Mouse (Mus musculus) heart, embryonic 13.5 days (tissue): Measurements from ENCODE around the gene Ptprm. TPM values are rescaled to one million over a fixed set of nuclear protein-coding genes. Genes with fewer than 3 reads are reported as not detected.

ENCODE experiments used
- ATAC-seq: fragments of 200-750 bp; cut with Nextera tagmentation; 2 replicates; pipeline ENCODE4 v1.8.0; 2017; ENCODE audit warnings: moderate TSS enrichment; ENCODE audit not compliant: insufficient number of reproducible peaks, low FRiP score, low TSS enrichment; ENCODE audit errors: extremely low read depth
- H3K27ac ChIP-seq: fragments of 300-500 bp; sonication (generic); replicated peaks from 2 replicates; pipeline ENCODE4 v1.5.1; 2015; ENCODE audit warnings: moderate library complexity, mild to moderate bottlenecking, inconsistent platforms
- H3K27me3 ChIP-seq: fragments of 300-500 bp; sonication (generic); replicated peaks from 2 replicates; pipeline ENCODE4 v1.6.1; 2015; ENCODE audit warnings: mild to moderate bottlenecking, inconsistent platforms
- H3K36me3 ChIP-seq: fragments of 300-500 bp; sonication (generic); 2 replicates; pipeline ENCODE4 v1.6.1; 2015; ENCODE audit warnings: mild to moderate bottlenecking, inconsistent platforms
- H3K4me1 ChIP-seq: fragments of 300-500 bp; sonication (generic); 2 replicates; pipeline ENCODE4 v1.6.1; 2015; ENCODE audit warnings: inconsistent platforms
- H3K4me2 ChIP-seq: fragments of 300-500 bp; sonication (generic); 2 replicates; pipeline ENCODE4 v1.6.1; 2015; ENCODE audit warnings: inconsistent platforms, mild to moderate bottlenecking, moderate library complexity
- H3K4me3 ChIP-seq: fragments of 300-500 bp; sonication (generic); 2 replicates; pipeline ENCODE4 v1.5.1; 2015; ENCODE audit warnings: moderate library complexity, mild to moderate bottlenecking, inconsistent platforms
- H3K9ac ChIP-seq: fragments of 300-500 bp; sonication (generic); 2 replicates; pipeline ENCODE4 v1.6.1; 2015; ENCODE audit warnings: inconsistent platforms, mild to moderate bottlenecking, moderate library complexity
- H3K9me3 ChIP-seq: fragments of 300-500 bp; sonication (generic); 2 replicates; pipeline ENCODE4 v1.6.1; 2016; ENCODE audit warnings: inconsistent platforms
- WGBS: fragments of 180-500 bp; shearing (Covaris S2); methylation state at CpG from one replicate; pipeline ENCODE4 v1.1.7; 2015; ENCODE audit warnings: mixed read lengths; 5-methylcytosine and 5-hydroxymethylcytosine counted together
- polyA plus RNA-seq: library from polyadenylated mRNA; unstranded; fragments of >200 nt; fragmentation: Nextera tagmentation; extraction: Ambion mirVana; gene quantifications from 2 replicates; pipeline ENCODE4 v1.2.1, GENCODE M21; 2015

Ptprm gene
- polyA plus RNA-seq, 1 experiment from 2014 or later: 12.7 TPM

DNA sequence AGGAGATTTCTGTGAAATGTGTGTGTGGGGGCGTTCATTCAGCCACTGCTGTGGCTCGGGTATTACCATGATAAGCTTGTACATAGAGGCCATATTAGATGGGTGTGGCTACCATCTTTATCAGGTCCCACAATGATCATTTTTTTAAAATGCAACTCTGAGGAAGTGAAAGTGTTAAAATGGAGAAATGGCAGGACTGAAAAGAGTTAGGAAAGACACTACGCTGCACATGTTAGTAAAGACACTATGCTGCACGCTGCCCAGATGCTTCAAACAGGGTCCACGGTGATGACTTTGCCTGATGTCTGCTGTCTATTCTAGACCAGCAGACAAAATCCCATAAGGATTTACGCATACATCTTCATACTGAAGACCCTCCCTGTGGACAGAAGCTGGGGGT is 298.6 kb downstream of the Ptprm start:
- ATAC-seq: no peak
- H3K4me1 ChIP-seq: no peaks in the 10 kb centered on the region

GRCm38 (mm10) chr17:67054202-67054601 is 300.1 kb downstream of the Ptprm start:
- ATAC-seq: no peak
- no peak overlapping the region for H3K4me2 ChIP-seq
- 85% methylated on average over 10 of the region's 10 CpGs for WGBS
- H3K36me3 ChIP-seq: no peaks in the 10 kb centered on the region
- no peaks in the 10 kb centered on the region for H3K4me1 ChIP-seq
- no peaks in the 10 kb centered on the region for H3K9me3 ChIP-seq
- H3K9ac ChIP-seq: no peak overlapping the region
- no peak overlapping the region for H3K4me3 ChIP-seq
- no peaks in the 10 kb centered on the region for H3K27me3 ChIP-seq
- no peak overlapping the region for H3K27ac ChIP-seq

More for the DNA sequence above, 298.6 kb downstream of the Ptprm start:
- no peak overlapping the region for H3K4me2 ChIP-seq
- H3K9ac ChIP-seq: no peak overlapping the region
- H3K9me3 ChIP-seq: no peaks in the 10 kb centered on the region
- H3K4me3 ChIP-seq: no peak overlapping the region
- H3K36me3 ChIP-seq: no peaks in the 10 kb centered on the region
- no peak overlapping the region for H3K27ac ChIP-seq
- WGBS: 81% methylated on average over 6 of the region's 6 CpGs
- no peaks in the 10 kb centered on the region for H3K27me3 ChIP-seq

- 66% methylated on average over 11 of the region's 11 CpGs for WGBS
- no peak overlapping the region for H3K4me2 ChIP-seq
- no peak overlapping the region for H3K9ac ChIP-seq
- no peak overlapping the region for H3K4me3 ChIP-seq
- no peaks in the 10 kb centered on the region for H3K9me3 ChIP-seq
- H3K4me1 ChIP-seq: no peaks in the 10 kb centered on the region
- H3K27me3 ChIP-seq: no peaks in the 10 kb centered on the region
- ATAC-seq: no peak
- H3K36me3 ChIP-seq: no peaks in the 10 kb centered on the region
- H3K27ac ChIP-seq: no peak overlapping the region
These were observed 301.5 kb downstream of the Ptprm start for GRCm38 (mm10) chr17:67052624-67053314.

DNA sequence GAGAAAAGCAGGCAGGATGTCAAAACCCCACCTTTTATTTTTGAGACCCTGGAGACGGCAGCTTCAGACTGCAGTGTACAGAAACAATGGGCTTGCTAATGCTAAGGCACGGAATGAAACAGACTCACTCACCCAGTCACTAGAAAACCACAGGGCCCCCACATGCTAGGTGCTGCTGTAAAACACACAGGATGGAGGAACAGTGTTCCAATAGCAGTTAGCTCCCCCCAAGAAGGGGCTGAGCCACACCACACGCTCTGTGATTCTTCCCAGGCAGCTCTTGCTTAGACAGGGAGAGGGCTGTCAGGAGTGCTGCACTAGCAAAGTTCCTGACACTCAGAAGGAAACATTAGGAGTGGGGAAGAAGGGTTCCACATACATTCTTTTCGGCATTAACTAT is 306.6 kb downstream of the Ptprm start:
- H3K9me3 ChIP-seq: no peaks in the 10 kb centered on the region
- no peaks in the 10 kb centered on the region for H3K27me3 ChIP-seq
- H3K27ac ChIP-seq: no peak overlapping the region
- no peak for ATAC-seq
- H3K36me3 ChIP-seq: no peaks in the 10 kb centered on the region
- 66% methylated on average over 4 of the region's 4 CpGs for WGBS
- no peak overlapping the region for H3K9ac ChIP-seq
- H3K4me1 ChIP-seq: no peaks in the 10 kb centered on the region
- H3K4me2 ChIP-seq: no peak overlapping the region
- no peak overlapping the region for H3K4me3 ChIP-seq

DNA sequence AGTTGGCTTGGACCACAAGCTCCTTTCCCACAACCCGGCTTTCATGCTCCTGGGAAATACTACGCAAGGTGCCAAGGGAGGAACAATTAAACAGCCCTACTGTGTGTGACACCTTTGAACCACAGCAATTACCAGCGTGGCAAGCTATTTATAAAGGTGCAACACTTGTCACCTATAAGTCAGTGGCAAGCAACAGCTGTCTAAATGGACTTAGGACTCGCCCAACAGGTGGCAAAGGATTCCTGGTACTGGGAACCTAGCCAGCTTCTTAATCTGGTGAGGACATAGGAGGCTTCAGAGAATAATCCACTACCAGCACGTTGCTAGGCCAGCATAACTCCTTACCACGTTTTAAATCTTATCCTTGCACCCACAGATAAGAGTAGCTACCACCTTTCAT is 315.7 kb downstream of the Ptprm start:
- ATAC-seq: no peak
- H3K27ac ChIP-seq: no peak overlapping the region
- no peaks in the 10 kb centered on the region for H3K4me1 ChIP-seq
- WGBS: 64% methylated on average over 6 of the region's 6 CpGs
- H3K9me3 ChIP-seq: no peaks in the 10 kb centered on the region
- H3K9ac ChIP-seq: no peak overlapping the region
- H3K27me3 ChIP-seq: no peaks in the 10 kb centered on the region
- H3K4me3 ChIP-seq: no peak overlapping the region
- peaks cover 15% of the 10 kb centered on the region; the same call in 1 of the 2 replicates for H3K36me3 ChIP-seq
- no peak overlapping the region for H3K4me2 ChIP-seq

DNA sequence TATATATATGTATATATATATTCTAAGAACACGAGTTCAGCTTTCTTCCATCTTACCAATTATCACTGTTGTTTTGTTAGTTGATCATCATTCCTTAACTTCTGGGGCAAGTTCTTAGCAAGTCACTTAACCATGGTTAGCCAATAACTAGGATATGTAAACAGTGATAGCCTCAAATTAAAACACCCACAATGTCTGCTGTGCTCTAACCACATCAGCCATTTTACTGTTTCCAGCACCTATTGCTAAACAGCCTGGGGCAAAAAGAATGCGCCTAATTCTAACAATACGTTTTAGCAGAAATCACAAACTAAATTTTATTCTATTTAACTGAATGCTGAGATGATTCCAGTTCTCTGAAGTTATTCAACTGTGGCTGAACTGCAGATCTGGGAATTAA is 320.7 kb downstream of the Ptprm start:
- H3K9me3 ChIP-seq: no peaks in the 10 kb centered on the region
- no peaks in the 10 kb centered on the region for H3K4me1 ChIP-seq
- H3K4me3 ChIP-seq: no peak overlapping the region
- no peak overlapping the region for H3K4me2 ChIP-seq
- 85% methylated on average over 3 of the region's 3 CpGs for WGBS
- no peak overlapping the region for H3K27ac ChIP-seq
- H3K36me3 ChIP-seq: peaks cover 9% of the 10 kb centered on the region; the same call in 1 of the 2 replicates
- no peak overlapping the region for H3K9ac ChIP-seq
- no peak for ATAC-seq
- no peaks in the 10 kb centered on the region for H3K27me3 ChIP-seq

DNA sequence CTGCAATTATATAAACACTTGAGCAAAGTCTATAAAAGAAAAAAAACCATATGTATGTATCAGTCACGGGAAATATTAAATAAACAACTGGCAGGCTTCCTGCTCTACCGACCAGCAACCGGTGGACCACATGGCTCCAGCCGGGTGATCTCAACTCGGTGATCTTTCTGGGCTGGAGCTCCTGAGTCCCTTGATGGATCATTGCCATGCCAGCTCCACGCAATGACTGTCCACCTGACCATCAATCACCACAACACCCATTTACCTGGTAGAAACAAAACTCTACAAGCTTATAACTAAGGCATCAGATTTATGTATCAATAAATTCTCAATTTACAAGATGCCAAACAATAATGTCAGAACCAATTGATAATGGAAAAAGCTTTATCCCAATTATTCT is 322.2 kb downstream of the Ptprm start:
- H3K9ac ChIP-seq: no peak overlapping the region
- peaks cover under 1% of the 10 kb centered on the region; the same call in 1 of the 2 replicates for H3K36me3 ChIP-seq
- WGBS: 84% methylated on average over 6 of the region's 6 CpGs
- ATAC-seq: no peak
- H3K4me3 ChIP-seq: no peak overlapping the region
- no peaks in the 10 kb centered on the region for H3K4me1 ChIP-seq
- H3K27ac ChIP-seq: no peak overlapping the region
- no peaks in the 10 kb centered on the region for H3K9me3 ChIP-seq
- H3K4me2 ChIP-seq: no peak overlapping the region
- H3K27me3 ChIP-seq: no peaks in the 10 kb centered on the region

DNA sequence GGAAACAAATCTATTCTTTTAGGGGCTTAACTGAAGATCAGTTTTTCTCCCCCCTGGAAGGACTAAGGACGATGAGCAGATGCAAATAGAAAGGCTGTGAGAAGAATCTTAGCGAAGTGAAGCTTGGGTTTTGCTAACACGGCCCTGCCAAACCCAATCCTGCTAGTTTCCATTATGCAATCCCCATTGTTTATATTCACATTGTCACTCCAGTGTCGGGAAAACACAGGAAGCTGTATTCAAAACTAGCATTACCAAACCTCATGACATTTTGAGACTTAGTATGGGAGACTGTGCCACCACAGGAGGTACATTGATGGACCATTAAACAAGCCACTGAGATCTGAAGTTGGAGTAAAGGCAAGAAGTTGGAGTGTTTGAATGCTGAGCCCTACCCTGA is 322.9 kb downstream of the Ptprm start:
- no peaks in the 10 kb centered on the region for H3K9me3 ChIP-seq
- no peaks in the 10 kb centered on the region for H3K27me3 ChIP-seq
- H3K36me3 ChIP-seq: no peaks in the 10 kb centered on the region
- H3K4me3 ChIP-seq: no peak overlapping the region
- ATAC-seq: no peak
- no peaks in the 10 kb centered on the region for H3K4me1 ChIP-seq
- no peak overlapping the region for H3K27ac ChIP-seq
- WGBS: 51% methylated on average over 4 of the region's 4 CpGs
- no peak overlapping the region for H3K9ac ChIP-seq
- H3K4me2 ChIP-seq: no peak overlapping the region

DNA sequence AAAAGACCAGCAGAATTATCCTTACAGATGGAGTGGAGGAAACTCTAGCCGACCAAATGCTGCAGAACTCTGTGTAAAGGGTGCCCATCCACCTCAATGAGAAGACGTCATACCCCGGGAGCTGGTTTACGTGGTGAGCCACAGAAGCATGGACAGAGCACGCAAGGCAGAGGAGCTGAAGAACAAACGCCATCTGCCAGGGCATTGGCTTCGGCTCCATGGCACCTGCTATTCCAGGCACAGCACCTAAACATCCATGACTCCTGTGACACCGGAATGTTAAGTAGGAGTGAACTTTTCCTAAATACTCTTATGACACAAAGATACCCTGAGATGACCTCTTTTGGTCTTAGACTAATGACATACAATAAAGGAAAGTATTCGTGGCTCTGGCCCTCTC is 327.0 kb downstream of the Ptprm start:
- 73% methylated on average over 9 of the region's 9 CpGs for WGBS
- H3K27me3 ChIP-seq: no peaks in the 10 kb centered on the region
- no peak overlapping the region for H3K4me3 ChIP-seq
- no peaks in the 10 kb centered on the region for H3K36me3 ChIP-seq
- H3K4me1 ChIP-seq: peaks cover 16% of the 10 kb centered on the region
- H3K4me2 ChIP-seq: no peak overlapping the region
- no peak overlapping the region for H3K9ac ChIP-seq
- no peak overlapping the region for H3K27ac ChIP-seq
- H3K9me3 ChIP-seq: no peaks in the 10 kb centered on the region
- ATAC-seq: no peak

DNA sequence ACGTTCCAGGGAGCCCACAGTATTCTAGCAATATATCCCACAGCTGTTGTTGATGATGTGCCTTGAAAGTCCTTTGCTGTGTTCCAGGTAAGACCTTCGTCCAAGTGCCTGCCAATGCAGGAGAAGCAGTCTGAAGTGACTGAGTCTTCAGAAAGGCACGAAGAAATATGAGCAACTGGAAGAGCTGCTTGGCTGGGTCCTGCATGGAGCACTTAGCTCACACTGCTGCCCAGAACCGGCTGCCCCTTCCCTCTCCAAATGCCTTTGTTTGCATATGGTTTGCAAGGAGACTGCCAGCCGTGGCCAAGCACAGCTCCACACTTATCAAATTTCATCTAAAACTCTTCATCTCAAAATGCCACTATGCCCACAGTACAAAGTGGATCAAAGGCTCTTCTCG is 337.8 kb downstream of the Ptprm start:
- peaks cover 22% of the 10 kb centered on the region for H3K4me1 ChIP-seq
- ATAC-seq: no peak
- no peak overlapping the region for H3K4me3 ChIP-seq
- WGBS: 71% methylated on average over 6 of the region's 6 CpGs
- H3K9me3 ChIP-seq: no peaks in the 10 kb centered on the region
- H3K36me3 ChIP-seq: no peaks in the 10 kb centered on the region
- no peak overlapping the region for H3K9ac ChIP-seq
- no peak overlapping the region for H3K4me2 ChIP-seq
- H3K27me3 ChIP-seq: no peaks in the 10 kb centered on the region
- no peak overlapping the region for H3K27ac ChIP-seq

DNA sequence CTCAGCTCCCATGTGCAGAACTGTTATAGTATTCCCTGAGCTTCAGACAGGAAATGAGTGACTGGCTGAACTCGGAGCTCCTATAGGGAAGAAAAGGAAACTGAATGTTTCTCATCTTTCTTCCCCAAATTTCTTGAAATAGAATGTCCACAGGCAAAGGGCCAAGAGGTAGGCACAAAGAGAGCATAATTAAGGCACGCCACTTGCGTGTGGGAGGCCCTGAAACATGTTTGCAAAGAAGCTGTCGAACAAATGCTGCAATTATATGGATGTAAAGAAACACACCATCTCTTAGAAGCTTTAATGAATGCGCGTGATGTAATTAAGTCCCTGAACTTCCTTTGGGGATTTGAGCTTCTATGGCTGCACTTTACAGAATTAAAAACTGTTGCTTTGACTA is 341.0 kb downstream of the Ptprm start:
- Histone ChIP-seq H3K4me1 (no peaks in the 10 kb centered on the region), H3K36me3 (no peaks in the 10 kb centered on the region), H3K4me3 (no peak overlapping the region), H3K4me2 (no peak overlapping the region), H3K27ac (no peak overlapping the region), H3K27me3 (no peaks in the 10 kb centered on the region), H3K9me3 (no peaks in the 10 kb centered on the region), H3K9ac (no peak overlapping the region)
- WGBS: 74% methylated on average over 6 of the region's 6 CpGs
- no peak for ATAC-seq

GRCm38 (mm10) chr17:67011836-67012583 is 342.2 kb downstream of the Ptprm start:
- ATAC-seq: no peak
- WGBS: 81% methylated on average over 6 of the region's 6 CpGs
- no peaks in the 10 kb centered on the region for H3K27me3 ChIP-seq
- no peak overlapping the region for H3K27ac ChIP-seq
- H3K4me2 ChIP-seq: no peak overlapping the region
- no peaks in the 10 kb centered on the region for H3K4me1 ChIP-seq
- H3K9me3 ChIP-seq: no peaks in the 10 kb centered on the region
- H3K36me3 ChIP-seq: no peaks in the 10 kb centered on the region
- H3K4me3 ChIP-seq: no peak overlapping the region
- H3K9ac ChIP-seq: no peak overlapping the region
